Mouse (Mus musculus): ENCODE measurements around the gene Gins2.

The Gins2 gene

DNA sequence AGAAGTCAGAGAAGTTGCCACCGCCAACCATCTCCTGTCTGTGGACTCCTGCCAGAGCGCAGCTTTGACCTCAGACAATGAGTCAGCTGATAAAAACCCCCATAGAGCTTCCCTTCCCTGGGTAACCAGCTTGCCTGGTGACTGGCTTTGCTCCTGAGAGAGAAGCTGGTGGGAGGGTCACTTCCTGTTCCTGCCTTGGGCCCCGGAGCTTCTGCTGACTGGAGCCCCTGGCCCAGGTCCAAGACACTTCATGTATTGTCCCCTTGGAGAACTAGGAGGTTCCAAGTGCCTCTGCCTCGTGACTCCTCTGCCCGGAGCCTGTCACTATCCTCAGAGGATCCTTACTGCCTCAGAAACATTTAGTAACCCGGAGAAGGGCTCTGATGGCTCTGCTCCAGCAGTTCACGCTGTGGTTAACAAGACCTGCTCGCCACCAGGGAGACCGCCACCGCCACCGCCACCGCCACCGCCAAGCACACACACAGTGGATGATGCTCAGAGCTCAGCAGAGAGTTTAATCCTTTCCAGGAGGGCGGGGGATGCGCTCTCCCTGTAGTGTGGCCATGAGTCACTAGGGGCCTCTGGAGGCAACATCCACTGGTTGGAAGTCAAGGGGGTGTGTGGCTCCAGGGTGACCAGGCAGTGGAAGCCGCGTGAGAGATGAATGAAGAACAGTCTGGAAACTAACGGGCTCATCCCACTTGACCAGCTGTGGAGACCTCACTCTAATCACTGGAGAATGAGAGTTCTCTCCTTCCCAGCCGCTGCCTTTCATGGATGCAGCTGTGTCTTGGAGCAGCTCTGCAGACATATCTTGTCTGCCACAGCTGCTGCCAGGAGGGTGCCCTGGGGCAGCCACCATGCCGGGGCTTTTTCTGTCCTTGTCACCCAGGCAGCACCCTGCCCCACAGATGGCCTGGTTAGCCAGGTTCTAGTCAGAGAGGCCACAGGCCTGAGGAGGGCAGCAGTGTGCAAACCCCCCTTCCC is 25.0 kb downstream of the Gins2 start:
- peak; percentile 69 to 79 for DNase-seq

DNA sequence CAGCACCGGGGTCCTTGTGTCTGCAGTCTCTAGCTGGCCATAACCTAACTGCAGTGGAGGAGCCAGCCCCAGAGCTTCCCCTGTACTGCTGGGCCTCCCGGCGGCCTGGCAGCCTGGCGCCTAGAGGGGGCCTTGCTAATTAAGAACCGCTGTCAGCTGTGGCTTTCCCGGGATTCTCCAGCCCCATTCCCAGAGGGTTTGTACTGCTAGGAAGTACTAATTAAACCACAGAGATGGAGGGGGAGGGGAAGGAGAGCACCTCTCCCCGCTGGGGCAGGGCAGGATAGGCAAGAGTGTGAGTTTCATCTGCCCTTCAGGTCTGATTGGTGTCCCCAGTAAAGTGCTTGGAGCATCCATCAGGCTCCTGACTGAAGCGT is 25.8 kb downstream of the Gins2 start:
- peak in 1 of 2 experiments; percentile 26 for DNase-seq

DNA sequence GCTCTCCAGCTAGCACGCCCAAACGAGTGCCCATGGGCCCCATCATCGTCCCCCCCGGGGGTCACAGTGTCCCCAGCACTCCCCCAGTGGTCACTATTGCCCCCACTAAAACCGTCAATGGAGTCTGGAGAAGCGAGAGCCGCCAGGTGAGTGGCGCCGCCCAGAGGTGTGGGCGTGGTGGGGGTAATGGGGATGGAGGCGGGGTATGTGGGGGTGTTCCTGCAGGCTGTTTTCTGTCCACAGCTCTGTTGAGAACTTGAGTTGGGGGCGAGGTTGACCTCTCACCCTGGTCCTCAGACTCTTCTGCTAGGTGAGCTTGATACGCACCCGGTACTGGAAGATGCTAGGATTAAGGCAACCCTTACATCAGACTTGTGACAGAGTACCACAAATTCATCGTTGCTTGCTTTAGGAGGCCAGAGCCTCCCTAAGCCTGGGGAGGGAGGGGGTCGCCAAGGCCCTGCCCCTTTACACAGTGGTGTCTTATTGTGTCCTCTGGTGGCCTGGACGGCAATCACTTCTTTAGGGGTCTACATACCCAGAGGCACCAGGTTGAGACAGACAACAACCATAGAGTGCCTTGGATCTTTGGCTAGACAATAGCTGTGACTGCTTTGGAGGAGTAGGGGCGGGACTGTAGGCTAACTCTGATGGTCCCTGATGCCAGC is 26.3 kb downstream of the Gins2 start:
- DNase-seq, result peak in 1 of 2 experiments; percentile 28

DNA sequence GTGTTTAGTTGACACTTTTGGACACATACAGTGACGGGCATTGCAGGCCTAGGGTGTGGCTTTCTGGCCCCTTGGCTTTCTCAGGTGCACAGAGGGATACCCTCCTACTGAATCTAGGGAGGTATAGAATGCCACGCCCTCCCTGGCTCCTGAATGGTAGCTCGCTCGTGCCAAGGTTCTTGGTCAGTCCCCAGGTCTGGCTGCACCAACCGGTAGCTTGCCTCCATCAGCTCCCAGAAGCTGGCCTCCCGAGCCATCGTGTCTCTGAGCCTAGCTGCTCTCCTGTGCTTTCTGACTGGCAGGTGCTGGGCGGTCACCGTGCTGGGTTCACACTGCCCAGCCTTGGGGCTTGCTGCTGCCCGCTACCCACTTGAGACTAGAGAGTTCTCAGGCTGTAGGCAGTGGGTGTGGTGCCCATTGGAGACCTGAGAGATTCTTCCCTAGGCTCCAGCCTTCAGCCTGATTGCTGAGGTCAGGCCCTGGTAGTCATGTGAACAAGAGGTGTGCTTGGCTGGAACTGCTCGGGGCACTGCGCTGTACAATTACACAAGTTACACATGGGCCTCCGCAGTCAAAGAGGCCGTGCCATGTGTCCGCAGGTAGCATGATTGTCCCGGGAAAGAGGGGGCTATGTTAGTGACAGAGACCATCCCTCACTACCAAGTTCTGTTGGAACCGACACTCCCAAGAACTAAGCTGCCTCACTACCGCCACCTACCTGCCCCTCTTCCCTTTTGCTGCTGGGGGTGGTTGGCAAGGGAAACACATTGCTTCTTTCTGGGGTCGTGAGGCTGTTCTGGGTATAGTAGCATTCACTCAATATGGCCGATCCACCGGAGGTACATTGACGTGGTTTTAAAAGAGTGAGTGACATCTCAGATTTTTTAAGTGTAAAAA is 27.3 kb downstream of the Gins2 start:
- peak in 1 of 2 experiments; percentile 81 for DNase-seq

DNA sequence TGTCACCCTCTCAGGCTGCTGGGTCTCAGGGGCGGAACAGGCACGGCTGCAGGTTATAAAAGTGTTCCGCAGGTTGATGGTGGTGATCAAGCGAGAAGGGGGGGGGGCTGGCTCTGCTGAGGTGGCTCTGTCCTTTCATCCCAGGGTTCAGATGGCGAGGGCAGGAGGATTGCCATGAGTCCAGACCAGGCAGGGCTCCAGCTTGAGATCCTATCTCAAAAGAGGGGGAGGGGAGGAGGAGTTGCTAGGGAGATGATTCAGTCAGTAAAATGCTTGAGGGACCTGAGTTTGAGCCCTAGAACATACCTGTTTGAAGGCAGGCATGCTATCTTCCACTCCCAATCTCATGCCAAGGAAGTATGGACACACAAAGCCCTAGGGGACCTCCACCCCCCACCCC is 28.6 kb downstream of the Gins2 start:
- DNase-seq, result no peak

DNA sequence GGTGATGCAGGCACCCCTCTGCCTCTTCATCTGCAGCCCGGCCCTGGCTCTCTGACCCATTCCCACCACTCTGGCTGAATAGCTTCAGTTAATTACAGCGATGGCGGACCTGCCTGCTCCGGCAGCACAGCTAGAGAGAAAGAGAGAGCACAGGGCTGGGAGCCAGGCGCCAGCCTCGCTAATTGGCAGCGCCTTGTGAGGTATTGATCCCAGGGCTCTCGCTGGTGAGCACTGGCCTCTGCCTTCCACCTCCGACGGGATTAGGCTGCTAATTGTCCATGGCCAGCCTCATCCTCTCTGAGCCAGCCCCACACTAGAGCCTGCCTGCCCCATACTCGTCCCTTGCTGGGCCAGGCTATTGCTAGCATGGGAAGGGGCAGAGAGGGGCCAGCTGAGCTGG is 29.4 kb downstream of the Gins2 start:
- peak; percentile 58 to 65 for DNase-seq

DNA sequence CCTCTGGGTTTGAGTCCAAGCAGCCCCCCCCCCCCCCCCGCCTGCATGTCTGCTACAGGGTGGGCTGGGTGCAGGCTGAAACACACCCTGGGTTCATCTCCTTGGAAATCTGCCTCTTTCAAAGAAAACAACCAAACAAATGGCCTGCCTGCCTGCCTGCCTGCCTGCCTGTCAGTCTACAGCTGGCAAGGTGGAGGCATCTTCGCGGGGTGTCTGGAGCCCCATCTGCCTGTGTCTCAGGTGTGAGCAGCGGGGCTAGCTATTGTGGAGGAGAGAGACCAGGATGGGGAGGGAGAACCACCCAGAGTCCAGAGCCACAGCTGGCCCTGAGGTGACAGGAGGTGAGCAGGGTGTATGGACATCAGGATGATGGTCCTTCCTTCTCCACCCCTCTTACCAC is 30.9 kb downstream of the Gins2 start:
- DNase-seq, result peak in 1 of 2 experiments; percentile 65

DNA sequence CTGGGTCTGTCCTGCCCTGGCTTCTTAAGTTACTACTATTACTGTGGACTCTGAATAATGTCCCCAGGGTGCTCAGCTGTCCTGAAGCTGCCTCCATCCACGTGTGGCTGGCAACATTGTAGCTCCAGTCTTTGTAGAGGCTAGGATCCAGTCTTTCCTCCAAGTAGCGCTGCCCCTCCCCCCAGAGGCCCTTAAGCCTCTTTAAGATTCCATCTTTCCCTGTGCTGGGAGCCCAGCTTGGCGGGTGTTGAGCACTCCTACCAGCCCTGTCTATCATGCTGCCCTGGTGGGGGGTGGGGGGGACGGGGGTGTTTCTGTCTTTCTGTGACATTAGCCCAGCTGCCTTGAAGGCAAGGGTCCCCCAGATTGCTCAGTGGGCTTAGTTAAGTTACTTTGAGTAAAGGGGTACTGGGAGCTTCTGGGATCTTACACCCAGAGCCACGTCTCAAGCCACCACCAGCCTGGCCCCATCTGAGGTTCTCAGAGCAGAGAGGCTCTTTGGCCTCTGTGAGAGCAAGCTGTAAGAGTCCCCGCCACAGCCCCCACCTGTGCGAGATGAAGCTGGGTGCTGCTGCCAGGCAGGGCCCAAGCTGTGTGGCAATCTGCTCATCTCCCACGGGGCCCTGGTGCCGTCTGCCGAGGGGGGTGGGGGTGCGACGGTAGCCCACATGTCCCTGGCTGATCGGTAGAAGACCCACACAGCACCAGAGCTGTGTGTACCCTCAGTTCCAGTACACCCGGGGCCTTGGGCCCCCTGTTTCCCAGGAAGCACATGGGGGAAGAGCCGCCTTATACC is 31.7 kb downstream of the Gins2 start:
- DNase-seq, result peak; percentile 70 to 76

DNA sequence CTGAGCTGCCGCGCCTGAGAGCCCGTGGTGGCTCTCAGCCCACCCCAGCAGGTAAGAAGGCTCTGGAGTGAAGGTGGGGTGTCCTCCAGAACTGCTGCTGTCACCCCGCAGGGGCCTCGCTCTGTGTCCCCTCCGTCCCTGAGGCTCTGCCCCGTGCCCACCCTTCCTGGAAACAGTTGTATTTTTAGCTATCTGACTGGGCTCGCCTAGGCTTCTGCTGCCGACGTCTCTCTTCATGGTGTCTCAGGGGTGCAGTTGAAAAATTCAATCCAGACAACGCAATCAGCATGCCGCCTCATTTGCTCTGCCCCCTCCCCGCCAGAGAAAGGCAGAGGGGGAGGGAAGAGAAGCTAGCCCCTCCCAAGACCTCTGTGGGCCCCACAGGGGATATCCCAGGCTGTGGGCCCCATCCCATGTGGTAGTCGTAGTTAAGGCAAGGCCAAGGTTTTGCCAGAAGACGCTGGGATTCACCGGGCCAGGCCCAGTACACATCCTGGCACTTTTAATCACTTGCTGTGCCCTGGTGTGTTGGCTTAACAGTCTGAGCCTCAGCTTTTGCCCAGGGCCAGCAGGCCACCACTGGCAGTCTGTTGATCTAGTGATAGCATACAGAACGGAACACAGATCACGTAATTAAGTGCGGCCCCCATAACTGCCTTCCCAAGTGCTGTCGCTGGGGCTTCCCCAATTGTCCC is 32.8 kb downstream of the Gins2 start:
- peak in 1 of 2 experiments; percentile 61 for DNase-seq

DNA sequence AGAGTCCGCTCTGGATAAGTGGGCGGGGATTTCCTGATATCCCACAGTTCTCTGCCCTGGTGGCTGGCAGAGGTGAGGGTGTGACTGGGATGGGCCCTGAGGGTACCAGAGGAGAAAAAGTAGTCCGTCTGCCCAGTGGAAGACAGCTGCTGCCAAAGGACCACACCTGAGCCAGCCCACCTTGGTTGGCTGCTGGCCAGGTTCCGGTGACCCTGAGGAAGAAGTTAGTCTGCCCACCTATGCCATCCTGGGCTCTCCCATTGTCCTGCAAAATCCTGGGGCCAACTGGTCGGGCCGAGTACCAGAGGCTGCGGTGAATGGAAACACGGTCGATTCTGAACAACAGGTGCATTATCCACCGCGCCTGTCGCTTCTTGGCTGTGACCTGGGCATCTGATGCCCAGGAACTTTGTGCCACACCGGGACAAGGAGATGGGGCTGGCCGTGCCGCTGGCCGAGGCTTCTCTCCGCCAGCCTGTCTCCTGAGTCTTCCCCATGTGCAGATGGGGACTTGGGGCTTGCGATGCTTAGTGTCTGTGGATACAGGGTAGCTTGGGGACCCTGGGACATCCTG is 34.6 kb downstream of the Gins2 start:
- DNase-seq, result no peak

DNA sequence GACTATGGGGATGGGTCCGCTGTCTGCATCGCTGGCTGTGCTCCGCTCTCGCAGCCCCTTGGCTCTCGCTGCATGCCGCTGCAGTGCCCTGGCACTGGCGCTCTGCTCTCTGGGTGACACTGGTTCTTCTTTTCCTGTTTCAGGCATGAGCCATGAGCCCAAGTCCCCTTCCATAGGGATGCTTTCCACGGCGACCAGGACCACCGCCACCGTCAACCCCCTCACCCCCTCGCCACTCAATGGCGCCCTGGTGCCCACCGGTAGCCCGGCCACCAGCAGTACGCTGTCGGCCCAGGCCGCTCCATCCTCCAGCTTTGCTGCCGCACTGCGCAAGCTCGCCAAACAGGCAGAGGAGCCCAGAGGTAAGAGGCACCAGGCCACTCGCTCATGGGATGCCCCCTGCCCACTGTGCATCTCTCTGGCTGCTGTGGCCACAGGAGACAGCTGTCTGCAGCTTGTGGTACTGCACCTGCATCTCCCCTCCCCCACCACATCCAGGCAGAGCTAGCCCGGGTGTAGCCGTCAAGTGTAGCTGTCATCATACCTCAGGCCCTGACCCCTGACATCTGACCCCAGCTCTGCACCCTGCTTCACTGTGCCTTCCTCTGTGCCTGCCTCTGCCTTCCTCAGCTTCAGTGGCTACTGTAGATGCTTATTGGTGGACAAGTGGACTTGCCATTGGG is 35.5 kb downstream of the Gins2 start:
- no peak for DNase-seq

DNA sequence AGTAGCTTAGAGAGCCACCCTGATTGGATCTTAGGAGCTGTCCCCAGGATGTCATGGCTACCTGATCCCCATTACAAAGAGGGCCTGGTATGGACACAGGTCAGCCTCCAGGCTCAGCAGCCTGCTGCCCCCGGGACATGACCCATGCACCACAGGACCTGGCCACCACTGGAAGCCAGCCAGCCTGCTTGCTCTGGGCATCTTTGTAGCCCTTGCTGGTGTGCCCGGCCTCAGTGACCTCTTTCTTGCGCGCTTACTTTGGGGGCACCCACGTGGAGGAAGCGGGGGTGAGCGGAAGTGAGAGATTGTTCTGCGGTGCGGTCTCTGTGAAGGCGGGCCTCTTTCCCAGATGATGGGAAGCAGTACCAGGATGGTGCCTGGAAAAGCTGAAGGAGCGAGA is 36.6 kb downstream of the Gins2 start:
- peak in 1 of 2 experiments; percentile 63 for DNase-seq

DNA sequence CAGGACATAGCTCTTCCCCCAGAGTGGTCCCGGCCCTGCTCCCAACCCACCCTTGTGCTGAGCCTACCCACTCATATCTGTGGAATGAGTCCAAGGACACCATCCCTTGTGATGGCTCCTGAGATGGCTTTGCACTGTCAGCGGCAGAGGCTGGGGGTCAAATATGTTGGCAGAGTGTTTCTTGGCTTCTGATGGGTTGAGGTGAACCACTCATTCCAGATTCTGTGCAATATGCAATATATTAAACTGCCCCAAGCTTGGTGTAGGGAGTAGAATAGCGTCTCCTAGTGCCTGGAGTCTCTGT is 37.5 kb downstream of the Gins2 start:
- no peak for DNase-seq

DNA sequence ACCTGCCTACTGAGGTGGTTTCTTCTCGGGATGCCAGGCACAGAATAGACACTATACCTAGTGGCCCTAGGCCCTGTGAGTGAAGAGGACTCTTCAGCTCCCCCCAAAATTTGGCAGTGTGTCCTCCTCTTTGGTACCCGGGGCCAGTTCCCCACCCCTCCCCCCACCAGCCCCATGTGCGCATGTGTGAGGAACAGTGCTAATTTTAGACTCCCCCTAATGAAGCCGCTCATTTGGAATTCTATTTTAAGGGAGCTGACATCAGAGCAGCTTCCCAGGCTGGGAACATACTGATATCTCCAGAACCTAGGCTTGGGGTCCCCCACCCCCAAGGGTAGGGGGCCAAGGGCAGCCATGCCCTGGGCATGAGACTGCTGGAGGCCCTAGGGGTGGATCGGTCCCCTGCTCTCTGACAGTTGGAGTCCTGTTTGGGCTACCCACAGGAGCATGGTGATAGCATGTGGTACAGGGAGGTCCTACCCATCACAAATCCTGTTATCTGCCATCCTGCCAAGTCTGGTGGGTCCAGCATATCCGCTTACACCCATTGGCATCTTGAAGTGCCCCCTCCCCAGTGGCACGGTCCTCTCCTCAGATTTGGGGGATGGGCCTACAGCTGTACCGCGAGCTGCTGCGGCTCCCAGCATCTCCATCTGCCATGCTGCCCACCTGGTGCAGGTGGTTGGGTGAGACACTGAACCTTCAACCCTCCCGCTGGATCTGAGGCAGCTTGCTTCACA is 38.0 kb downstream of the Gins2 start:
- DNase-seq, result peak in 1 of 2 experiments; percentile 65

DNA sequence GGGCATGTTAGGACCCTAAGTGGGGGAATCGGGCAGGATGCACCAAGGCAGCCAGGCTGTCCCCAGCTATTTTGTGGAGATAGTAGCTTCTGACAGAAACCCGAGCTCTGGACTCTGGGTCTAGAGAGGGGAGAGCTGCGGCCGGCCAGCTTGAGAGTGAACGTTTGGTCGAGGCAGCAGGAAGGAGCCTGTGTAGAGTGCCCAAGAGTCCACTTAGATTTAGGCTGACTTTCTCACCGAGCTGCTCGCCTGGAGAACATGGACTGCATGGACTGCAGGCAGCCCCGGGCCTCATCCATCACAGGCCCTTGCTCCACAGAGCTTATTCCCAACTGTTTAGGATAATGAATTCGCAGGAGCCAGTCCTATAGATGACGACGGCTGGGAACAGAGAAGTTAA is 38.7 kb downstream of the Gins2 start:
- DNase-seq, result no peak

DNA sequence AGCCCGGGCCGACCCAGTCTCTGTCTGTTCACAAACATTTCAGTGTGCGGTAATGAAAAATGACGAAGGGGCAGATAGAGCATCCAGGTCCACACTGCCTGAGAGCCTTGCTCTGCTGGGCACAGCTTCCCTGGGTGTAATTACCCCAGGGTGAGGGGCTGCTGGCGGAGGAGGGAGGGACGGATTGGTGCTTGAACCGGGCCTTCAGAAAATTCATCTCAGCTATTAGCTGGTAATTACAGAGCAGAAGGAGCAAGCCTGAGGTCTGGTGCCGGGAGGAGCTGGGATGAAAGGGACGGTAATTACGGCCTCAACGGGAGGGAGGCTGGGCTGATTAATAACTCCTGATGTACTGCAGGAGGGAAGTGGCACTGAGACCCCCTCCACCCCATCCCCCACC is 39.2 kb downstream of the Gins2 start:
- no peak for DNase-seq

DNA sequence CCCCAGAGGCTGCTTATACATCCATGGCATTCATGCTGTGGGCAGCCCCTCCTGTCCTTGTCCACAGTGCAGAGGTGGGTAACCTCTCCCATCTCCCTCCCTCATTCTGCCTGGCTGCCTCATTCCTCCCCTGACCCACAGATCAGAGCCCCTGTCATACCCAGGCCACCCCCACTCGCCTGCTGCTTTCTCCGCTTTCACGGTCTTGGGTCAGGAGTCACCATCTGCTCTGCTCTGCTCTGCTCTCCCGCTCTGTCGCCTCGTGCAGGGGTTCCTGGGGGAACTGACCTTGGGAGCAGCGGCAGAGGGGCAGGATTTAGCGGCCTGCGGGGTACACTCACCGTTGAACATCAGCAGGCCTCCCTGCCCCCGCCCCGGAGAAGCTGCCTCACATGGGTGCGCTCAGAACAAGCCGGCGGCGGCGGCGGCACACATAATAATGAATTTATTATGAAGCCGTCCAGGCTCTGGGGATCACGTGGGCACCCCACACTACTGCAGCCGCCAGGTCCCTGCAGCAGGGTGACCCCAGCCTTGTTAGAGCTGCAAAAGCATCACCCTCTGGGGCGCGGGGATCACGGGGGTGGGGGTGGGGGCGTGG is 39.7 kb downstream of the Gins2 start:
- DNase-seq, result peak in 1 of 2 experiments; percentile 62

DNA sequence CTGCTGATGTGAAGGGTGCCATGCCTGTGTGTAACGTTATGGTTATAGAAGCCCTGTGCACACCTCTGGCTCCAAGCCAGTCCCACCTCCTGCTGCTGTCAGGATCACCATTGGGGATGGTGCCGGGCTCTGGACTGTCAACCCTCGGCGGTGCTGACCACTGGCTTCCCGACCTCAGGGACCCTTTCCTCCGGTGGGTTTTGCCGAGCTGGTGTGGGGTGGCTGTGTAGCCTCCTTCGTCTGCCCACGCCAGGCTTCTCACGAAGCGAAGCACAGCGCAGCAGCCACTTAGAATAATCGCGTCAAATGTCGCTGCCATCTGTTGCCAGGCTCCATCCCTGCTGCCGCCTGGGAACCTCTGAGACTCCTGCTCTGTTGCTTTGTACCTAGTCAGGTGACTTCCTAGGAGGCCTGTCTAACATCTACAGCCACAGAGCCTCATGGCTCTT is 40.8 kb downstream of the Gins2 start:
- peak; percentile 66 to 73 for DNase-seq

DNA sequence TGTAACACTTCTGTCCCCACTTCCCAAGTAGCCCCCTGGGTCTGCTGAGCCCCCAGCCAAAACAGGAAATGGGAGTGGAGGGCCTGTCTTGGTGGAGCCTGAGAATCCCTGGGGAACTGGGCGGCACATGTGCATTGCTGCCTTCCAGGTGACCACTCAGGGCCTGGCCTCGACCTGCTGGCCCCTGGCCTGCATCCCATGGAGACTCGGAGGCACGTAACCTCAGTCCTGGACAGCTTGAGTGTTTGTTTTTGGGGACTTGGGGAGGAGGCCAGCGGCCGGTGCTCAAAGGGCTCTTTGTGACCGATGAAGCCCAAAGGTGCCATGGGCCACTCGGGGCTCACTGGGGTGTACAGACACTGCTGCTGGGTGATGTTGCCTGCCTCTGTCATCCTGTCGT is 41.5 kb downstream of the Gins2 start:
- no peak for DNase-seq
